Mouse (Mus musculus) frontal cortex, adult 2 months (tissue): ENCODE measurements around the gene Jpt2. TPM values are rescaled to one million over a fixed set of nuclear protein-coding genes. Genes with fewer than 3 reads are reported as not detected.
"Not testable (repeated sequence)": the region's sequence is repeated elsewhere in the genome, so short reads cannot be mapped to it uniquely, and the experiment has no call there.

Source experiments
- DNase-seq, 2 experiments: peaks; one replicate each; pipeline ENCODE4 v3.0.0; 2022; ENCODE audit warnings: low spot score in 1 of 2; ENCODE audit errors: extremely low spot score in 1 of 2
- polyA plus RNA-seq: library from polyadenylated mRNA; depleted of rRNA; stranded (reverse); fragments of >200 nt; gene quantifications from 2 replicates; pipeline ENCODE4 v1.2.3, GENCODE M21; 2012; rRNA removed

Gene Jpt2
- polyA plus RNA-seq = 4.6 and 6.3 TPM in 2 replicates

DNA sequence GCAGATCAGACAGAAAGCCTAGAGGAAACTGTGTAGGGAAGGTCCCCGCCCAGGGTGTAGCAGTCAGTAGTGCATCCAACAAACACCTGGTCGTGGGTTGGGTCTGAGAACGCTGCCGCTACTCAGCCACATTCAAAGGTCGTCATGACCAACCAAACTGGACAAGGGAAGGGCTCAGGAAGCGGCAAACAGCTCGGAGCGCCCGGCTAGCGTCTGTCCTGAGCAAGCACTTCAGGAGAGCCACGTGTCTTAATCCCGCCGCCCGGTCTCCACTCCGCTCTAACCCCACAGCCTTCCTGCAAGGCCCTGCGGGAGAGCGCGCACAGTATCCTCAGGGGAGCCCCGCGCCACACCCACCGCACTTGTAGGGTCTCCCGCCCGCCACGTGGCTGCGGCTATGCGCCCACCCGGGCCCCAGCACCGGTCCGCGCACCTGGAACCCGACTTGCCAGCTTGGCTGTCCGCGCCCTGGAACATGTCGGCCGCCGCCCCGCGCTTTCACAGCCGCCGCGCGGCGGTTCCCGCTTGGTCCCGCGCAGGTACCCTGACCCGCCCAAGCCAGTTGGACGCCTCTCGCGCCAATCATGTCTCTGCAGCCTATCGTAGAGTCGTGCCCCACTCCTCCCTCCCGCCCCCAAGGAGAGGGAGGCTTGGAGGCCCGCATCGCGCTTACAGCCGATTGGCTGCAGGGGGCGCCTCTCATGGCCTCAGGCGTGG is at the start of gene Jpt2:
TSS of gene Jpt2 (minus strand) at position 555 of the 717 bp plus-strand sequence.
- peak; percentile 93 to 98 for DNase-seq

- no peak for DNase-seq
These were observed 47.0 kb upstream of the Jpt2 start for GRCm38 (mm10) chr17:25007480-25007879.

- DNase-seq = no peak
These were observed 44.6 kb upstream of the Jpt2 start for GRCm38 (mm10) chr17:25005102-25005501.

DNA sequence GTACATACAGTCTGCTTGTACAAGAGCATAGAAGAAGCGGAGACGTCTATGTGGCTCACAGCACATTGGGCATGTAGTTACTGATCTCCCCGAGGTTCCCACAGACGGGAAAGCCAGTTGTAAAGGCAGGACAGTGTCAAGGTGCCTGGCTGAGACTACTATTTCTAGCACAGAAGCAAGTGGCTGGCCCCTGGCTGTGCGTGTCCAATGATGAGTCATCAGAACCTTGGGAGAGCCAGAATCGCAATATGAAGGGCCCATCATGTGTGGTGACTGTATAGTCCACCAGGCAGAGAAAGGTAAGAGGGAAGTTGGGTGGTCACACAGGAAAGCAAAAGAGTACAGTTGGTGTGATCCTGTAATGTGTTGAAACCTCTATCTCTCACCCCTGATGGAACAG is 34.2 kb upstream of the Jpt2 start:
- no peak for DNase-seq

DNA sequence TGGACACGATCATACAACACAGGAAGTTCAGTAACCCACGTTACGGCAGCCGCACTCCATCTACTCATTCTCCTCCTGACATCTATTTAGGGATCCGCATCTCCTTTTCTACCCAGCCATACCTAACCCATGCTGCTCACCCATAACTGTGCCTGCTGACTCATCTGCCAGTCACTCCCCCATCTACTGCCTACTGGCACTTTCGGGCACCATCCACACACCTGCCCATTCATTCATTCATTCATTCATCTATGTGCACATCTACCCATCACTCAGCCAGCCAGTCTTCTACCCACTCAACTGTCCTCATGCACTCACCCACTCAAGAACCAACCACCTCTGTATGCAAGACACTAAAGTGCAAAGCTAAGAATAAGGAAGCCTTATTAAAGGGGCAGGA is 26.7 kb upstream of the Jpt2 start:
- peak; percentile 23 to 48 for DNase-seq

- DNase-seq = no peak
These were observed 595 bp upstream of the Jpt2 start for GRCm38 (mm10) chr17:24960852-24961715.

DNA sequence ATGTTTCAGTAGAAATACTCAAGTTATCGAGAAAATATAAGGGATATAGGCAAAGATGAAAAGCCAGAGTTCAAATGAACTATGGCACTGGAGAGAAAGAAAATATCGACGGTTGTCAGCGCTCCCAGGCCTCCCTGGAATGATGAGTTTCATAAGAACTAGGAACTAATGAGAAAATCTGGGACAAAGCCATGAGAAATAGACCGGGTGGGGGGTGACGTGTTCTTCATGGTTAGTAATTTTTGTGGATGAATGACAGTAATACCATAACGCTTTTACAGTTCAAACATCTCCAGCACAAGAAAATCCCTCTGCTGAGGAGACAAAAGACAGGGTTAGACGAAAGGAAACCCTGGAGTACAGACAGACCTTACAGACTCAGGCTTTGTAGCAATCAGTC is 1.1 kb downstream of the Jpt2 start:
- DNase-seq = no peak

- no peak for DNase-seq
These were observed 7.2 kb downstream of the Jpt2 start for GRCm38 (mm10) chr17:24953291-24953690.

GRCm38 (mm10) chr17:24950671-24951070 is 9.8 kb downstream of the Jpt2 start:
- DNase-seq = no peak

GRCm38 (mm10) chr17:24948204-24948603 is 12.3 kb downstream of the Jpt2 start:
- no peak for DNase-seq

DNA sequence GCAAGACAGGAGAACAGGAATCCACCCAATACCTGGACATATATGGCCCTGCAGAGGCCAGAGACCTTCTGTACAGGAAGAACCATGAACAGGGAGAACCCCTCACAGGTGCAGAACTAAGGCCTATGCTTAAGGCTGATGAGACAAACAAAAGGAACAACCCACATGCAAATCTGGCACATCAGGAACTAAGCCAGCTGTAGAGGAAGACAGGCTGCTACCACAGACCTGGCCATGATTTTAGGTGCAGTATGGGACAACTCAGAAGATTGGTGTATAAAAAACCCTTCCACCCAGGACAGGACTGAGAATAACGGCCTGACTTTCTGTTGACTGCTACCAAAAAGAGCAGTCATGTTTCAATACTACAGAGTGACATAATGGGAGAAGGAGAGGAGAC is 16.9 kb downstream of the Jpt2 start:
- DNase-seq = not testable (repeated sequence)

DNA sequence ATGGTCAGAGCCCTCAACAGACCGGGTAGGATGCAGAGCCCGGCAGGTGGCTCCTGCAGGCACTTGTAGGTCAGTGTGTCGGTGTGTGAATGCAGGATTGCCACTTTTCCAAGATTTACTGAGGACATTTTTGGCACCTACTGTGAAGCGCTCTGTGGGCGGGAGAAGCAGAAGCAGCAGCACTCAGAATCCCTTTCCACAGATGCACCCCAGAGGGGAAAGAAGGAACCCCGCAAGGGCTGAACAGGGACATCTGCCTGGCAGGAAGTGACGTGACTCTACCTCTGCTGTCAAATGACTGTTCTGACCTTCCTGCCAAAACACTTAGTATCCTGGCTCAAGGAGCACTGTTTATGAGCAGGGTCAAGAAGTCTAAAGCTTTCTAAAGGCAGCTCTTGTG is 17.5 kb downstream of the Jpt2 start:
- peak; percentile 66 to 81 for DNase-seq

DNA sequence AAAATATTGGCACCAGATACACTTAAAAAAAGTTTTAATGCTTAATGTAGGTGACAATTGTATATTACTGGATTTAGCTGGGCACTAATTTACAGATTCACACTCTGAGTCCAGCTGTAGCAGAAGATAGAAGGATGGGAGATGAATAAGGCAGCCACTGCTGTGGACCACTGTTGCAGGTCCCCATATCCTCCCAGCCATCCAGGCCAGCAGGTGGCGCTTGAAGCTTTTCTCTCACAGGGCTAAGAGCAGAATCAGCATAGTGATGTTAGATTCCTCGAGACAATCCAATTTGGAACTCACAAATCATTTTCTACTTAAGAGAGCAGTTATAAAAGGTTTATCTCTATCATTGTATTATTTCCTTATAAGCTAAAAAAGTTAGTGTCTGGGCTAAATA is 18.0 kb downstream of the Jpt2 start:
- peak in 1 of 2 experiments; percentile 68 for DNase-seq

DNA sequence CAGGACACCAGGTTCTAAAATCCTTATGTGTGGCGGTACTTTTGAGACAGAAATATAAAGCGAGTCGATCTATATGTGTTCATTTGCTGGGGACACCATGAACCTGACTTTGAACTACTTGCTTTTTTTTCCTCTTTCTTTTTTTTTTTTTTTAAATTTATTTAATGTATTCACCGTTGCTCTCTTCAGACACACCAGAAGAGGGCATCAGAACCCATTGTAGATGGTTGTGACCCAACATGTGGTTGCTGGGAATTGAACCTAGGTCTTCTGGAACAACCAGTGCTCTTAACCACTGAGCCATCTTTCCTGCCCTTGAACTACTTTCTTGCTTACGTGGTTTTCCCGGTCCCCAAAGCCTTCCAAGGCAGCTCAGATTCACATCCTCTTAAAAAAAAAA is 23.2 kb downstream of the Jpt2 start:
- DNase-seq = no peak

- DNase-seq = peak; percentile 92 to 98
These were observed 23.9 kb downstream of the Jpt2 start, which contains the start of gene Mapk8ip3 for GRCm38 (mm10) chr17:24936259-24937237. Gene Mapk8ip3, minus strand, starts transcription at chr17:24936977.

- DNase-seq = no peak
These were observed 24.8 kb downstream of the Jpt2 start for GRCm38 (mm10) chr17:24935666-24936065.

GRCm38 (mm10) chr17:24934926-24935325 is 25.6 kb downstream of the Jpt2 start:
- DNase-seq = peak in 1 of 2 experiments; percentile 17

DNA sequence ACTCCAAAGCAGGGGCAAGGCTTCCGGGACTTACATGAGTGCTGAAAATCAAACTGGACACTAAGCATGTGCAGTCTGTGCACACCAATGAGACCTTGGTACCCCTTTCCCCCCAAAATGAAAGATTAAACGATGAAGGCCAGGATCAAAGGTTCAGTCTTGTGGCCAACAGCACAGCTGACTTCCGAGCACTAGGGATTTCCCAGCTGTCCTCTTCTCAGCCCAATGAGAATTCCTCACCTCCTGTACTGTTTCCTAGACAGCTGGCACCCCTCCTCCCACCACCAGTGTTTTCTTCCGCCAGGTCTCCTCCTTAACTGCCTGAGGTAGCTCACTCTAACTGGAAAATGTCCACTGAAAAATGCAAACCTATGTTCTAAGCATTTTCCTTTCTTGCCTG is 27.3 kb downstream of the Jpt2 start:
- no peak for DNase-seq

- no peak for DNase-seq
These were observed 28.1 kb downstream of the Jpt2 start for GRCm38 (mm10) chr17:24932431-24932830.

DNA sequence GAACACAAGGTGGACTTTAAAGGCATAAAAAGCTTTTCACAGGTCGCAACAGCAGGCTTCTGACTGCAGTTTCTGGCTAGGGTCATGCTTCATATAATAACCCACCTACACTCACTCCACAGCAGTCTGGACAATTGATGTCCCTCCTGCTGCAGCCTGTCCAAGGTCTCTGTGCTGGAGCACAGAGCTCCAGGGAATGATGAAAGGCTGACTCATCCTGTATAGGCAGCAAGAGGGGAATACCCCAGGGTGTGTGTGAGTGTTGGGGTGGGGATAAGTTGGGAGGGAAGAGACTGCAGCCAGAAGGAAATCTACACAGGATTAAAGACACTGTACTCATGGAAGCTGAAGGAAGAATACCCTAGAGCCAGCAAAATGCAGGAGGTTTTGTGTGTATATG is 31.0 kb downstream of the Jpt2 start:
- DNase-seq = no peak

DNA sequence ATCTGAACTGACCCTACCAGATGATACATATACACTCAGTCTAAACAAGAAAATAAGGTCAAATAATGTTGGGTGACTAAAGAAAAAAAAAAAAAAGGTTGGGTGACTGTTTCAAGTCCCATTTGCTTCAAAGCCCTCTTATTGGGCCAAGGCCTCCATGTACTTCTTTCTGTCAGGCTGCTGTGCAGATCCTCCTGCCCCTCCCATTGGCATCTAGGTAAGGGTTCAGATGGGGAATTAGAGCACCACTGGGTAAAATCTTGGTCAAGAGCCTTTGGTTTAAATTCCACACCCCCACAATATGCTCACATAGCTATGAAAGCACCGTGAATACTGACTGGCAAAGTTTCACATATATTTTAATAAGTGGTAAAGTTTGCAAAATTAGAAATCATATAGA is 37.2 kb downstream of the Jpt2 start:
- no peak for DNase-seq
